Mouse (Mus musculus): ENCODE data around the gene Gm20388.

Gm20388 gene

DNA sequence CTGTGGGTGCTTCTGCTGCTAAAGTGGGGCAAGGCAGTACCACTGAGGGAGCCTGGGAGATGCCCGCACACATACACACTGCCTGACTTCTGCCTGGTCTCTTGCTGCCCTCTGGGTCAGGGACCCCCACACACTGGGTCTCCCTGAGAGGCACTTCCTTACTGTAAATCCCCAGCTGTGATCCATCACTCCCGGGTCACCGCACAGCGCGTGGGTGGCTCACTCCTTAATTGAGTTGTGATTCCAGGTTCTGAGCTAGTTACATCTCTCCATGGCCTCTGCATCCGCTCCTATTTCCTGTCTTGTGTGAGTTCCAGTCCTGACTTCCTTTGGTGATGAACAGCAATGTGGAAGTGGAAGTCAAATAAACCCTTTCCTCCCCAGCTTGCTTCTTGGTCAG lies 3420.1 kb downstream of the Gm20388 start:
- DNase-seq (ENCODE audit: low read depth, low spot score), result no peak

DNA sequence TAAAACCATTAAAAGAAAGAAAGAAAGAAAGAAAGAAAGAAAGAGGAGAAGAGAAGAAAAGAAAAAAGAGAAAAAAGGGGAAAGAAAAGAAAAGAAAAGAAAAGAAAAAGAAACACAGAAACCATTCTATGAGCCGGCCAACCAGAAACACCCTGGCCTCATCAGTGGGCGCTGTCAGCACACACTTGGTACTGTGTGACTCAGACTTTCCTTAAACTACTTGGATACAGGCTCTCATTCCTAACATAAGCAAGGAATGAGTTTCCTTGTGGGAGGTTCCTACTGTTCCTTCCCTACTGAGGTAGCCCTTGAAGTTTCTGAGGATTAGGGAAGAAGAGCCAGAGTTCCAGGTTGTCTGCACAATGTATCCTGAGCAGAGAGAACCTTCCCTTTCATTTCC lies 3420.7 kb downstream of the Gm20388 start:
- peak; percentile 75 for DNase-seq (ENCODE audit: low read depth, low spot score)

DNA sequence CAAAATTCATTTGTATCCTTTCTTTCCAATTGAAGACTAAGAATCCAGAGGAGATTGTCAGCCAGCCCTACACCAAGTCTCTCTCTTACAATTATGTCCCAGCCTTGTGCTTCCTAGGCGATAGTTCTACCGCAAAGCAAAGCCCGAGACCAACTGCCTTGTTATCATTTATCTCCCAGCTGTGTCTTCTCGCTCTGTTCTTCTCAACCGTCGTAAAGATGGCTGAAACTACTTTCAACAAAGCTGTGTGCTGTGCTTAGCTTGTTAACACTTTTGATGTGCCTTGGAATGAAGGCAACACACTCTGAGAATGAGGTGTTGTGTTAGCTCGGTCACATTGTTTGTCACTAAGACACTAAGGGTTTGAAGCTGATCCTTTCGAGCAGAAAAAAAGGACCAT lies 3421.2 kb downstream of the Gm20388 start:
- DNase-seq (ENCODE audit: low read depth, low spot score), result no peak

DNA sequence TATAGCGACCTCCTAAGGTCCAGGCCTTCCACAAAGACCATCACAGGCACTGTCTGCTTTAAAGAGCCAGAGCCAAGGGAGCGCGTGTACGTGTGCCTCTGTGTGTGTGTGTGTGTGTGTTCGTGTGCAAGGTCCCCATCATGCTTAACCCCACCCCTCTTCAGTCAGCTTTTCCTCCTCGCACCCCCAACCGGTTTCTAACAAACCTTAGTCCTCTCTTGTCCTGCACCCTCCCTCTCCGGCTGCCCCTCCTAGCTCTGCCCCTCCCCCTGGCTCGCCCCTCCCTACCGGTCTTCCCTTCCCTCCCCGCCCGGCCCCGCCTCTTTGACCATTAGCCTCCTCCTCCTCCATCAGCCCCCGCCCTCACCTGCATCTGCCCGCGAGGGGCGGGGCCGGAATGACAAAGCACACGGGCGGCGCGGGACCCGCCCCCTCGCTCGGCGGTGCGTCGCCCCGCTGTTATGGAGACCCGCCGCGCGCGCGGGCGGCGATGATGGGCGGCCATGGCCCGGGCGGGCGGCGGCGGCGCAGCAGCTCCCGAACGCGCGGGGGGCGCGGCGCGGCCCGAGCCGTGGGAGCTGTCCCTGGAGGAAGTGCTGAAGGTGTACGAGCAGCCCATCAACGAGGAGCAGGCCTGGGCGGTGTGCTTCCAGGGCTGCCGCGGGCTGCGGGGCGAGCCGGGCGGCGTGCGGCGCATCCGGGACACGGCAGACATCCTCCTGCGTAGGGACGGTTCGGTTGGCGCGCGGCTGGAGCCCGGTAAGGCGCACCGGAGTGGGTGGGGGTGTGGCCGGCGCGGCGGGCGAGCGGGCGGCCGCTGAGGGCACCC lies 3421.8 kb downstream of the Gm20388 start, which contains the start of gene Spire2:
Gene Spire2, plus strand, starts transcription at position 452 of the 829 bp plus-strand sequence.
- peak; percentile 90 for DNase-seq (ENCODE audit: low read depth, low spot score)

DNA sequence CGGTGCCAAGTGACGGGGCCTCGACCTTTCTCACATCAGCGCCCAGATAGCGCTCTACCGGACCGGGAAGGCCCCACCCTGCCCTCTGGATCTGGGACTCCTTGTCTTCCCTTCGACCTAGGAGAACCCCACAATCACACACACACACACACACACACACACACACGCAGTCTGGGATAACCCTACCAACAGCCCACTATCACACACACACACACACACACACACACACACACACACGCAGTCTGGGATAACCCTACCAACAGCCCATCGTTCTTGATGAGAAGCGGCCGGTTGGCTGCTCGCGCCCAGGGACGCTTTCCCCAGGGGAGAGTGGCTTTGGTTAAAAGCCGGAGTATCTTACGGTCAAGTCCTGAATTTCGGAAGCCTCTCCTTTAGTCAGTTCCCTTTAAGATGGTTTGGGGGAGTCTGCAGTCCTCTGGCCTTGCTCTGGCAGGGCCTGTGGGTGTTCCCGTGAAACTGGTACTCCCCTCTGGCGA lies 3422.5 kb downstream of the Gm20388 start:
- DNase-seq (ENCODE audit: low read depth, low spot score), result peak; percentile 44

DNA sequence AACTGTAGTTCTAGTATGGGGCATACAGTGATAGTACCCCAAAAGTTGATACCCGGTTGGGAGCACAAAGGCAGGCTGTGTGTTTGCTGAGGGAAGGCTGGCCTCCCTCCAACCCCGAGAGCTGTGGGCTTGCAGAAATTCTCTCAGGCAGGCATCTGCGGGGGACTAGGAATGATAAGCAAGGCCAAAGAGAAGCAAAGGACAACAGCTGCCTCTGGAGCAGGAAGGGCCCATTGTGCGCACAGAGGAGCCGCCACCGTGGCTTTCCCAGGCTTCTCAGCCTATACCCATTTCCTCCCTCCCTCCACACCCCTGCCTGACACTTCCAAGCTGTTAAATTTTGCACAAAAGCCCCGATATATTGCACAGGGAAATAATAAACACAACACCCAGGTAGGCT lies 3423.2 kb downstream of the Gm20388 start:
- peak; percentile 43 for DNase-seq (ENCODE audit: low read depth, low spot score)

DNA sequence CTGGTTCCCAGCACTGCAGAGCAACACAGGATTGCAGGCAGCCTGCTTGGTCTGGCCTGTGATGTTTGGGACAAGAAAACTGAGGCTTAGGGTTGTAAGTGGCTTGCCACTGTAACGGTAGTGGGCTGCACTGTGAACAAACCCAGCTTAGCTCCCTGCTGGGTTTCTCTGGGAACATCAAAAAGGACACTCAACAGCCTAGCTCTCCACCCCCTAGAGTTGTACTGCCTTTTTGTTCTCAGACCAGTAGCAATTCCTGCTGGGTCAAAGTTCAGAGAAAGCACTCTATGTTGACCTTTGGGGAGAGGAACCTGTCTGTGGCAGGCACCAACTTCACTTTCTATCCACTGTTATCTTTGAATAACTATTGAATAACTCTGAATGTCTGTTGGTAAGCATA lies 3423.8 kb downstream of the Gm20388 start:
- DNase-seq (ENCODE audit: low read depth, low spot score), result no peak

DNA sequence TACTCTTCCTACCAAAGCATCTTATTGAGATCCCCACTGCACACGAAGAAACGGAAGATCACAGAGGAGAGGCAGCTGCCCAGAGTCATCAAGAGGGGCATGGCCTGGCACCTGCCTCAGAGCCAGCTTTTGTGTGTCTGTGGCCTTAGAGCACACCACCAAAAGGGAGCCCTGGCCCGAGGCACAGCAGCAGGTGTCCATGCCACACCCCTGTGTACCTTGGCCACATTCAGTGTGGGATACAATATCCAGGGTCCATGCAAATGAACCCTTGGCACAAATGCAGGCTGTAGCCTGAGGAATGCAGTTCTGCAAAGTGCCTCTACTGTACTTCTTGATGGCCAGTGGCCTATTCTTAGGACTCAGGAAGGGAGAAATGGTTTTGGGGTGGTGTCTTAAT lies 3426.8 kb downstream of the Gm20388 start:
- DNase-seq (ENCODE audit: low read depth, low spot score), result no peak

DNA sequence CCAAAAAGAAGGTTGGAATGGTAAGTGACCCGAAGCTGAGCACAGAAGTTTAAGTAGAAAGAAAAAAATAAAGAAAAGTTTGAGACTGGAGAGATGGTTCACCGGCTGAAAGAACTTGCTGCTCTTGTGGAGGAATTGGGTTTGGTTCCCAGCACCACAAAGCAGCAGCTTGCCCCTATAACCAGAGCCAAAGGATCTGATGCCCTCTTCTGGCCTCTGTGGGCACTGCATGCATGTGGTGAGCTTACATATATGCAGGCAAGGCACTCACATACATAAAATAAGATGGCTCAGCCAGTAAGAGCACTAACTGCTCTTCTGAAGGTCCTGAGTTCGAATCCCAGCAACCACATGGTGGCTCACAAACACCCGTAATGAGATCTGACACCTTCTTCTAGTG lies 3429.4 kb downstream of the Gm20388 start:
- no peak for DNase-seq (ENCODE audit: low read depth, low spot score)

DNA sequence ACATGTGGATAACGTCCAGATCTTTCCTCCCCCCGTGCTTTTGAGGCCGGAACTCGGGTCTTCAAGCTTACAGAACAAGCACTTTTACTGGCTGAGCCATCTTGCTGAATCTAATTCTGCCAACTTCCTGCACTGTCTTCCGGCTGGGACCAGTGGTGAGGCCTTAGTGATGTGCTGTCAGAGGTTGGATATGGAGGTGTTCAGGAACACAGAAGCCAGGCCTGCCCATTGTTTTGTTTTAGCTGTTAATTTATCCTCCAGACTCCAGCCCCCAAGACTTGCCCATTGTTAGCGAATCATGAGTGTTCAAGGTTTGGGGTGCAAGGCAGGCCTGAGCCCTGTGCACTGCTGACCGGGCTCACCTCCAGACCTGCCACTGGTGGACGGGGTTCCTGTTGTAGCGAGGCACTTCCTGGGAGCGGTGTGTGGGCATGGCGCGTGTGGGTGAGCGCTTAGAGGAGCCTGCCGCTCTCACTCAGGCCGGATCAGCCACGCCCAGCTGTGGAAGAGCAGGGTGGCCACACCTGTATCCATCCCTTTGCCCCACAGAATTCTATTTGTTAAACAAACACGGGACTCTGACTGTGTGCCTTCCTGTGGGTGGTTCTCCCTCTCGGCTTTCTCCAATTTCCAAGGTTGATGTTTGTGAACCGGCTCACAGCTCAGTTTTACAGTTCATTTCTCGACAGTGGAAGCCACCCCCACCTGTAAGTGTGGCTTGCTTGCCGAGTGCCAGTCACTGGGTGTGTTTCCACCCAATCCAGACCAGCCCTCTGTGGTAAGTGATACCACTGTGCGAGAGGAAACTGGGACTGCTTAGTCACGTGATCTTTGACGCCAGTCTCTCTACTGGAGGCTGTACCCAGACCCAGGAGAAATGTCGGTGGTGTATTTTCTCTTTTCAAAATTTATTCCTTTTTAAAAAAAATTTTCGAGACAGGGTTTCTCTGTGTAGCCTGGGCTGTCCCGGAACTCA lies 3430.7 kb downstream of the Gm20388 start:
- no peak for DNase-seq (ENCODE audit: low read depth, low spot score)

DNA sequence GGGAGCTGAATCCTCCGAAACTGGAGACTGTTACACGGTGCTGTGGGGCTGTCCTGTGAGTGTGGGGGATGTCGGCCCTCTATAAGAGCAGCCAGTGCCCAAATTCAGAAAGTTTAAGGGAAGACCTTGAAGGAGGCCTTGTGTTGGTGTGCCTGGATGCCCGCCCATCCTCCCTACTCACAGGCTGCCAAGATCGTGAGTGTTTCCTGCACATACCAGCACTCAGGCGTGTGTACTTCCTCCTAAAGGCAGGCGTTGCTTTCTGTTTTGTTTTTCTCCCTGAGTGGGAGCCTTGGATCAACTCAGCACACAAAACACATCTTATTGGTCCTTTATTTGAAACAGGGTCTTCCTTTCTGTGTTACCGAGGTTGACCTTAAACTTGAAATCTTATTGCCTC lies 3431.6 kb downstream of the Gm20388 start:
- peak; percentile 64 for DNase-seq (ENCODE audit: low read depth, low spot score)

DNA sequence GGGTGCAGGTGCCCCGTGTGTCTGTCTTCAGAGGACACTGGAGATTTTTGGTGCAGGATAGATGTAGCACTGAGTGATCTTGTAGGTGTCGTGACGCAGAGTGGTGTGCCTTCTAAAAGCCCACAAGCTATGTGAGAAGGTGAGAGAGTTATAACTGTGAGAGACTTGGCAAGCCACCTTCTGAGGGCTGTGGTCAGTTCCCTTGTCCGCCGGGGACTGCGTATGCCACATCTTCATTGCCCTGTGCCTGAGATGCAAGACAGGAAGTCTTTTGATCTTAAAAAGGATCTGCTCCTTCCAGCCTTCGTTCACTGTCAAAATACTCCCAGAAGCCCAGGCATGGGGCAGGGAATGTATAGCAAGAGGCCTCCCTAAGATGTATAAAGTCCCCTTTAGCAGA lies 3432.3 kb downstream of the Gm20388 start:
- no peak for DNase-seq (ENCODE audit: low read depth, low spot score)

DNA sequence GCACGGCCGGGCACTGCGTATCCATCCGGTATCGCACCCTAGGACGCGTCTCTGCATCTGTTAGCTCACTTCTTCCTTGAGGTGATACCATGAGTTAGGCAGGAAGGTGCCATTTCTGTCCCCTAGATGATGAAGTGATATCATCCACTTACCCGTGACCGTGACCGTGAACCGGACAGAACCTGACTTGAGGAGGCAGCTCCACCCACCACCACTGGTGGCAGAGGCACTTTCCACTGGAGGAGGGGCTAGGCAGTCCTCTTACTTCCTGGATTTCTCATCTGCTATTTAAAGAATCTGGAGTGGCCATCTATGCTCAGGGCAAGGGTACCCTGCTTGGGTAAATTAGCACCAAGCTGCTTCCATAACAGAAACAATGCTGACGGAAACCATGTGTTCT lies 3432.8 kb downstream of the Gm20388 start:
- no peak for DNase-seq (ENCODE audit: low read depth, low spot score)

DNA sequence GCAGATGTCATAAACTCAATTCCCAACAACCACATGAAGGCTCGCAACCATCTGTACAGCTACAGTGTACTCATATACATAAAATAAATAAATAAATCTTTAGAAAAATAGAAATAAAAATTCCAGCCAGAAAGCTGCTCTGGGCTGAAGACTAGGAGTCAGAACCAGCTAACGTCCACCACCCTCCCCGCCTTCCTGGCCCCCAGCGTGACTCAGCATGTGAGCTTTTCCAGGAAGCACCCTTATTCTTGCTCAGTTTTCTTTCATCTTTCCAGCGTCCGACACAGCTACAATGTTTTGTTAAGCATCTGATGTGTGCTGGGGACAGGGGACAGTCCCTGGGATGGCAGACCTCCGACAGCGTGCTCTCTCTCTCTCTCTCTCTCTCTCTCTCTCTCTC lies 3434.5 kb downstream of the Gm20388 start:
- no peak for DNase-seq (ENCODE audit: low read depth, low spot score)

DNA sequence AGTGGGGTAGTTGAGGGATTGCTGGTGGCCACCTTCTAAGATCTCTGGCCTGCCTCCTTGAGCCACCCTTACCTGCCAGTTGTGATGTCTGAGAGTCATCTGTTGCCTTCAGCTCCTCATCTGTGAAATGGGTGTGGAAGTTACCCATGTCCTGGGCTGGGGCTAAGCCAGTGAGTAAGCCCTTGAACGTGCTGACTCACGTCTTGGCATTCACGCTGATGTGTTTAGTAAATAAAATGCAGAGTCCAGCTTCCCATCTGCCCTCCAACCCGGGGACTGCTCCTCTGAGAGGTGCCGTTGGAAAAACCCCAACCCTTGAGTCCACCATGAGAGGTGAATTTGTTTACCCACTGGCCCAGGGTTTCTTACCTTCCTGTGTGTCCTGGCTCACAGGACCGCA lies 3435.2 kb downstream of the Gm20388 start:
- DNase-seq (ENCODE audit: low read depth, low spot score), result no peak

DNA sequence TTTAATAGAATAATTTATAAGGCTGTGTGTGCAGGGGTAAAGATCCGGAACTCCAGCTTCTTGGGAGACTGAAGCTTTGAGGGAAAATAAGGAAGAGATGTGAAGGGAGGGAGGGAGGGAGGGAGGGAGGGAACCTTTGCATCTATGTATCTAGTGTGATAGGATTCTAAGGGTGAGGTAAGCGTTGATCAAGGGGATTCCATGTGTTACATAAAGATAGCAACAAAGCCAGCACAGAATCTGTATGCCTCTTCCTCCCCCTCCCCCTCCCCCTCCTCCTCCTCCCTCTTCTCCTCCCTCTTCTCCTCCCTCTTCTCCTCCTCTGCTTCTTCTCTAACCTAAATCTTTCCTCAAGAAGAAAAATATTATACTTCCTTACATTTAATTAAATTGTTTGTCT lies 3436.7 kb downstream of the Gm20388 start:
- no peak for DNase-seq (ENCODE audit: low read depth, low spot score)

DNA sequence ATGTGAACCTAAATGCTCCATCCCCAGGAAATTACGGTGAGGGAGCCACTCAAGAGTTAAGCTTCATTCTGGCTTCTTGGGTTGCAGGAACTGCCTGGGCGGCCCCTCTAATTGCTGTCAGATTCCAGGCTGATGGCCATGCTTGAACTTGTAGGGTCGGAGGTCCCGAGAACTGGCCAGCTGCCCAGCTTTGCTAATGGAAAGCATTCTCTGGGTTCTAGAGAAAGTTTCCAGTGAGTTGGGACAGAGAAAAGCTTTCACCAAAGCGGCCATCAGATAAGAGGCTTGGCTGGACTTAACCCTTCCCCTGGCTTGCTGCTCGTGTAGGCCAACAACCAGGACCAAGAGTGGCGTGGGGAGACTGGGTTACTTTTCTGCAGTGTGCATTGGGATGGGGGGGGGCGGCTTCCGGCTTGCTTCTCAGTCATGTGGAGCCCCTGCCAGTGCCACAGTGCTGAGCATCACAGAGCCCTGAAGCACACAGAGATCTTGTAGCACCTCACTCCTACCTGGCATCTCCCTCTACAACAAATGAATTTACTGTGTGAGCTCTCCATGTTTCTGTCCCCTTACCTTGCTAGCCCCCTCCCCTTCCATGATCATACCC lies 3437.7 kb downstream of the Gm20388 start:
- DNase-seq (ENCODE audit: low read depth, low spot score), result no peak

DNA sequence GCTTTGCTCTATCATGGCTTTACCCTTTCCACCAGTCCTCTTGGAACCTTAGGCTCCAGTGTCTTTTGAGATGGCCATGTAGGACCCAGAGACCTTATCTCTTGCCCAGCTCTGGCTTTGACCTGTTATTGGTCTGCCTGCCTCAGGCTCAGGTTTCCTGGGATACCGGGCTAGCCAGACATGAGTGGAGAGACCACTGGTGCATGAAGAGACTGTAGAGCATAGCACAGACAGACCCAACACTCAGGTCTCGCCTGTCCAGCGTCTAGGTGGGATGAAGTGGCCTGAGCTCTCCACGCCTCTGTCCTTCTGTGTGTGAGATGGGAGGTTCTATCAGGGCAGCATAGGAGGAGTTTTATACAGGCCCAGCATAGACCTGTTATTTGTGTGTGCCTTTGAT lies 3438.4 kb downstream of the Gm20388 start:
- DNase-seq (ENCODE audit: low read depth, low spot score), result no peak

DNA sequence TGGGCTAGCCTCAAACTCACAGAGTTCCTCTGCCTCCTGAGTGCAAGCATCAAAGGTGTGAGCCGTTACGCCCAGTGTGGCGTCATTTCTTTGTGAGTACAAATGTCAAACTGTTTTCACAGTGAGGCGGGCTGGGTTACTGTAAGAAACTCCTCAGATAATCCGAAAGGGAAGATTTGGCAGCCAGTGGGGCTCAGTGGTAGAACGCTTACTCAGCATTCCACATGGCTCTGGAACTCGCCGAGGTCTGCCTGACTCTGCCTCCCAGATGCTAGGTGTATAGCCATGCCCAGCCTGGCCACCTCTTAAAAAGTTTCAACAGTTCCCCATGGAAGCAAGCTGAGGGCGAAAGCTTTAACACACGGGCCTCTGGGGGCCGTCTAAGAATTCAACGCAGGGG lies 3441.5 kb downstream of the Gm20388 start:
- no peak for DNase-seq (ENCODE audit: low read depth, low spot score)

DNA sequence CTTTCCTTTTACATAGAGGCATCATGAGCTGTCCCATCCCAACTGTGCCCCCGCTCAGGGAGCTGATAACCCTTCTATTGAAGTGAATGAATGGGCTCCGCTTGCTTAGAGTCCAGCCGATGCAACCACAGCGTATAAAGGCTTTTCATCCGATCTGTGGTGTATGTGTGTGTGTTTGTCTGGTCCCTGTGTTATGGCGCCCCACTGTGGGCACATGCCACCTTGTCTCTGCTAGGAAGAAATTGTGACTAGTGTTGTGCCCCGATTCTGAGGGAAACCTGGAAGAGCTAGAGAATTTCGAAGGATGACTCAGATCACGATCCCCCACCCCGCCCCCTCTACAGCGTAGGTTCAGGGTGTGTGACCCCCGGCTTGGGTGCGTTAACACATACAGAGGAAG lies 3442.1 kb downstream of the Gm20388 start:
- peak; percentile 77 for DNase-seq (ENCODE audit: low read depth, low spot score)

DNA sequence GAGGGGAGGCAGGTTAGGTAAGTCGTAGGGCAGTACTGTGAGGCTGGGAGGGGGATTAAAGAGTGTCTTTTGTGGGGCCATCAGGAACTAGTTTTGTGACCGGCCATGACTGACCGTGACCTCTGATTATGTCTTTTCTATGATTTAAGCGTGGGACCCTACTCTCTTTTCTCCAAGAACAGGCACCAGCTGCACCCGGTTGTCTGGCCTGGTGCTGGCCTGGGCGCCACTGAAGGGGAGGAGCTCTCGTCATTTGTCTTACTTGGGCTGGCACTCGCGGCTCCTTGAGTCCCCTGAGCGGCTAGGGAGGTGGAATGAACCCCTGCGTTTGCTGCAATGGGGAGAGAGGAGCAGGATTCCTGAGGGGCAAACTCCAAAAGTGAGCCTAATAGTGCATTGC lies 3442.6 kb downstream of the Gm20388 start:
- DNase-seq (ENCODE audit: low read depth, low spot score), result no peak
